Comparison of ENCODE assay signal across 7 mouse cellular contexts in genomic region chr11:97658751-97659266, GRCm38 (mm10). TPM values are rescaled to one million over a fixed set of nuclear protein-coding genes. Genes with fewer than 3 reads are reported as not detected.
DNase-seq lines count a peak whose midpoint lies in the region; ATAC-seq and TF ChIP-seq lines count a peak whose summit lies in the region.

No protein-coding gene starts in this region.

- peak overlapping the region; percentile 94; the same call in 1 of the 2 replicates for H3K9ac ChIP-seq in kidney, embryonic 16.5 days (replicated peaks; ENCODE audit: low read length)
- no peak overlapping the region for H3K9ac ChIP-seq in hindbrain, embryonic 13.5 days

- WGBS in kidney, embryonic 16.5 days, result 61% methylated on average over 11 of the region's 11 CpGs
- 72% methylated on average over 11 of the region's 11 CpGs for WGBS in hindbrain, embryonic 13.5 days

- no peaks in the 10 kb centered on the region for H3K36me3 ChIP-seq in kidney, embryonic 16.5 days (ENCODE audit: insufficient read depth, low read length)
- no peaks in the 10 kb centered on the region for H3K36me3 ChIP-seq in hindbrain, embryonic 13.5 days
- no peaks in the 10 kb centered on the region for H3K36me3 ChIP-seq in myocyte (ENCODE audit: control insufficient read depth, insufficient read depth)

- H3K4me1 ChIP-seq in kidney, embryonic 16.5 days (ENCODE audit: insufficient read depth, low read length), result peaks cover 42% of the 10 kb centered on the region
- H3K4me1 ChIP-seq in bone marrow macrophage, adult 2 months (ENCODE audit: control insufficient read depth, insufficient read depth, low read length), result peaks cover 34% of the 10 kb centered on the region
- peaks cover 32% of the 10 kb centered on the region for H3K4me1 ChIP-seq in hindbrain, embryonic 13.5 days (replicated peaks)

- H3ac ChIP-seq in myocyte (ENCODE audit: control insufficient read depth, insufficient read length), result no peak overlapping the region

- no peak for DNase-seq in kidney, adult 11 months
- DNase-seq in cerebellum, postnatal 14 days, result no peak
- DNase-seq in gastrocnemius, postnatal 36 days, result no peak

- H3K27me3 ChIP-seq in kidney, embryonic 16.5 days (ENCODE audit: insufficient read depth, low read length), result no peaks in the 10 kb centered on the region; the same call in none of the 2 replicates
- H3K27me3 ChIP-seq in hindbrain, embryonic 13.5 days, result peaks cover 29% of the 10 kb centered on the region
- no peaks in the 10 kb centered on the region for H3K27me3 ChIP-seq in myocyte (ENCODE audit: control insufficient read depth, insufficient read depth, insufficient read length)

- H3K27ac ChIP-seq in kidney, embryonic 16.5 days (ENCODE audit: low read length), result no peak overlapping the region
- H3K27ac ChIP-seq in bone marrow macrophage, adult 2 months (ENCODE audit: insufficient read depth, low read depth, low read length), result peak overlapping the region; percentile 100
- H3K27ac ChIP-seq in hindbrain, embryonic 13.5 days, result no peak overlapping the region

- no peak for ATAC-seq in kidney, embryonic 16.5 days (ENCODE audit: low FRiP score, low TSS enrichment)
- ATAC-seq in hindbrain, embryonic 13.5 days (ENCODE audit: low FRiP score), result no peak

- H3K9me3 ChIP-seq in kidney, embryonic 16.5 days (ENCODE audit: low read length), result no peaks in the 10 kb centered on the region
- no peaks in the 10 kb centered on the region for H3K9me3 ChIP-seq in hindbrain, embryonic 13.5 days

- intact Hi-C loops in gastrocnemius, postnatal 36 days (cut with DNase I), result no loop called here

- no peak for TF ChIP-seq POLR2A in bone marrow macrophage, adult 2 months (IDR thresholded peaks at IDR 0.05; ENCODE audit: borderline replicate concordance, low read depth, low read length)
- no peak for TF ChIP-seq POLR2A in myocyte (IDR thresholded peaks at IDR 0.05; ENCODE audit: insufficient read length, low read depth)

- peak overlapping the region; percentile 64 for H3K4me2 ChIP-seq in kidney, embryonic 16.5 days (replicated peaks; ENCODE audit: low read depth, low read length)
- peak overlapping the region; percentile 82 for H3K4me2 ChIP-seq in hindbrain, embryonic 13.5 days
- H3K4me2 ChIP-seq in myocyte (ENCODE audit: low read depth), result peak overlapping the region; percentile 78

- peak overlapping the region; percentile 87 for H3K4me3 ChIP-seq in kidney, embryonic 16.5 days (ENCODE audit: low read length)
- H3K4me3 ChIP-seq in bone marrow macrophage, adult 2 months (ENCODE audit: insufficient read depth, low read length), result peak overlapping the region; percentile 98
- H3K4me3 ChIP-seq in hindbrain, embryonic 13.5 days, result peak overlapping the region; percentile 87
- peak overlapping the region; percentile 83 for H3K4me3 ChIP-seq in myocyte

- TF ChIP-seq CTCF in bone marrow macrophage, adult 2 months (IDR thresholded peaks at IDR 0.05; ENCODE audit: low read depth, low read length), result no peak

- peaks cover 10% of the 10 kb centered on the region for H3K79me2 ChIP-seq in myocyte (ENCODE audit: control insufficient read depth, insufficient read depth)

TF ChIP-seq in myocyte, 11 proteins besides CTCF, POLR2A, EP300 and RAD21:
- TF ChIP-seq POLR2AphosphoS2 (IDR thresholded peaks at IDR 0.05; ENCODE audit: insufficient read length, low read depth) (no peak), CEBPB (IDR thresholded peaks at IDR 0.05; ENCODE audit: insufficient read depth, poor library complexity, severe bottlenecking) (no peak), TCF3 (IDR thresholded peaks at IDR 0.05; ENCODE audit: insufficient read length, low read depth) (no peak), USF1 (IDR thresholded peaks at IDR 0.05; ENCODE audit: low read depth) (no peak), MYOG (IDR thresholded peaks at IDR 0.05; ENCODE audit: control insufficient read depth in 1 of 3, insufficient read depth in 1 of 3, insufficient read length in 2 of 3, low read depth in 2 of 3) (no peak), TCF12 (IDR thresholded peaks at IDR 0.05; ENCODE audit: insufficient read depth, poor library complexity, severe bottlenecking) (no peak), SRF (IDR thresholded peaks at IDR 0.05; ENCODE audit: control insufficient read depth, insufficient read length, low read depth) (no peak), MYOD1 (IDR thresholded peaks at IDR 0.05; ENCODE audit: control insufficient read depth in 1 of 3, insufficient read length in 2 of 3, low read depth in 2 of 3) (no peak), MAX (IDR thresholded peaks at IDR 0.05; ENCODE audit: low read depth) (no peak), E2F4 (IDR thresholded peaks at IDR 0.05; ENCODE audit: insufficient read depth) (no peak), REST (IDR thresholded peaks at IDR 0.05; ENCODE audit: insufficient read depth, insufficient read length) (no peak)

RNA-seq across cellular contexts. Expression of gene Mllt6, which starts 4.4 kb away (rescaled TPM):
- 4.1 and 5.5 TPM in 2 replicates for polyA plus RNA-seq in kidney, embryonic 16.5 days (2015; fragmentation: Nextera tagmentation; extraction: Ambion mirVana)
- 40.4 and 48.7 TPM in 2 replicates for polyA plus RNA-seq in bone marrow macrophage, adult 2 months (2012; ENCODE audit: insufficient read depth, insufficient read length, missing spikeins)
- 3.4 and 4.1 TPM in 2 replicates for polyA plus RNA-seq in hindbrain, embryonic 13.5 days (2015; fragmentation: Nextera tagmentation; extraction: Ambion mirVana)
- 15.5 TPM for polyA plus RNA-seq in myocyte (2012; fragmentation: generic; extraction: Trizol)
- total RNA-seq in gastrocnemius, postnatal 36 days (2021), result 10 to 100 TPM; 40.7 to 46.4 TPM

RNA-seq across cellular contexts. Expression of gene Cisd3, which starts 26.8 kb away (rescaled TPM):
- polyA plus RNA-seq in kidney, embryonic 16.5 days (2015; fragmentation: Nextera tagmentation; extraction: Ambion mirVana), result 47.3 and 53.1 TPM in 2 replicates
- polyA plus RNA-seq in bone marrow macrophage, adult 2 months (2012; ENCODE audit: insufficient read depth, insufficient read length, missing spikeins), result 45.2 and 50.2 TPM in 2 replicates
- 23.8 and 25.6 TPM in 2 replicates for polyA plus RNA-seq in hindbrain, embryonic 13.5 days (2015; fragmentation: Nextera tagmentation; extraction: Ambion mirVana)
- 112 TPM for polyA plus RNA-seq in myocyte (2012; fragmentation: generic; extraction: Trizol)
- total RNA-seq in gastrocnemius, postnatal 36 days (2021), result 100 to 1,000 TPM; 103 to 108 TPM

RNA-seq across cellular contexts. Expression of gene Epop, which starts 29.3 kb away (rescaled TPM):
- 2.3 and 2.5 TPM in 2 replicates for polyA plus RNA-seq in kidney, embryonic 16.5 days (2015; fragmentation: Nextera tagmentation; extraction: Ambion mirVana)
- 2.5 and 3.0 TPM in 2 replicates for polyA plus RNA-seq in bone marrow macrophage, adult 2 months (2012; ENCODE audit: insufficient read depth, insufficient read length, missing spikeins)
- polyA plus RNA-seq in hindbrain, embryonic 13.5 days (2015; fragmentation: Nextera tagmentation; extraction: Ambion mirVana), result 2.3 and 3.0 TPM in 2 replicates
- 3.3 TPM for polyA plus RNA-seq in myocyte (2012; fragmentation: generic; extraction: Trizol)
- total RNA-seq in gastrocnemius, postnatal 36 days (2021), result 1 to 10 TPM in 1 of 2 experiments, under 1 TPM in 1; 0.91 to 1.2 TPM

RNA-seq across cellular contexts. Expression of gene Pcgf2, which starts 41.5 kb away (rescaled TPM):
- 12.3 and 16.3 TPM in 2 replicates for polyA plus RNA-seq in kidney, embryonic 16.5 days (2015; fragmentation: Nextera tagmentation; extraction: Ambion mirVana)
- polyA plus RNA-seq in bone marrow macrophage, adult 2 months (2012; ENCODE audit: insufficient read depth, insufficient read length, missing spikeins), result 12.3 and 13.6 TPM in 2 replicates
- polyA plus RNA-seq in hindbrain, embryonic 13.5 days (2015; fragmentation: Nextera tagmentation; extraction: Ambion mirVana), result 26.2 and 26.3 TPM in 2 replicates
- 24.3 TPM for polyA plus RNA-seq in myocyte (2012; fragmentation: generic; extraction: Trizol)
- total RNA-seq in gastrocnemius, postnatal 36 days (2021), result 1 to 10 TPM; 2.1 to 2.3 TPM

RNA-seq across cellular contexts. Expression of gene Psmb3, which starts 44.4 kb away (rescaled TPM):
- polyA plus RNA-seq in kidney, embryonic 16.5 days (2015; fragmentation: Nextera tagmentation; extraction: Ambion mirVana), result 478 and 503 TPM in 2 replicates
- polyA plus RNA-seq in bone marrow macrophage, adult 2 months (2012; ENCODE audit: insufficient read depth, insufficient read length, missing spikeins), result 125 and 142 TPM in 2 replicates
- polyA plus RNA-seq in hindbrain, embryonic 13.5 days (2015; fragmentation: Nextera tagmentation; extraction: Ambion mirVana), result 476 and 483 TPM in 2 replicates
- polyA plus RNA-seq in myocyte (2012; fragmentation: generic; extraction: Trizol), result 694 TPM
- 100 to 1,000 TPM; 124 to 129 TPM for total RNA-seq in gastrocnemius, postnatal 36 days (2021)
